Mouse (Mus musculus) G1E (cell line): Measurements from ENCODE around the gene Fgfr2.

Experiments
- CTCF ChIP-seq: IDR thresholded peaks from 2 replicates; pipeline ENCODE4 v1.5.1; 2012; ENCODE audit warnings: low read depth, low read length, inconsistent platforms, mixed read lengths
- GATA1 ChIP-seq: IDR thresholded peaks from 2 replicates; pipeline ENCODE4 v1.6.1; 2012; ENCODE audit warnings: borderline replicate concordance, low read length, inconsistent platforms, mixed read lengths
- TAL1 ChIP-seq: conservative IDR thresholded peaks from 2 replicates; pipeline ENCODE4 v1.6.1; 2012; ENCODE audit warnings: low read depth, low read length, inconsistent platforms, mixed read lengths

GRCm38 (mm10) chr7:133154846-133155245, 31.7 kb upstream of the Fgfr2 start:
- TF ChIP-seq CTCF (no peak), GATA1 (no peak), TAL1 (no peak)
